Mouse (Mus musculus) intestine, embryonic 15.5 days (tissue): ENCODE measurements around the gene Cfap57. TPM values are rescaled to one million over a fixed set of nuclear protein-coding genes. Genes with fewer than 3 reads are reported as not detected.

ENCODE experiments used
- ATAC-seq: fragments of 200-750 bp; cut with Nextera tagmentation; 2 replicates; pipeline ENCODE4 v1.8.0; 2017; ENCODE audit warnings: moderate TSS enrichment, moderate library complexity
- H3K27ac ChIP-seq: fragments of 300-500 bp; sonication (generic); 2 replicates; pipeline ENCODE4 v1.5.1; 2015; ENCODE audit warnings: mild to moderate bottlenecking, inconsistent platforms
- H3K27me3 ChIP-seq: fragments of 300-500 bp; sonication (generic); replicated peaks from 2 replicates; pipeline ENCODE4 v1.6.1; 2015; ENCODE audit warnings: inconsistent platforms
- H3K36me3 ChIP-seq: fragments of 300-500 bp; sonication (generic); 2 replicates; pipeline ENCODE4 v1.6.1; 2015; ENCODE audit warnings: inconsistent platforms
- H3K4me1 ChIP-seq: fragments of 300-500 bp; sonication (generic); replicated peaks from 2 replicates; pipeline ENCODE4 v1.6.1; 2015; ENCODE audit warnings: inconsistent platforms
- H3K4me2 ChIP-seq: fragments of 300-500 bp; sonication (generic); replicated peaks from 2 replicates; pipeline ENCODE4 v1.6.1; 2015; ENCODE audit warnings: mild to moderate bottlenecking, inconsistent platforms
- H3K4me3 ChIP-seq: fragments of 300-500 bp; sonication (generic); replicated peaks from 2 replicates; pipeline ENCODE4 v1.5.1; 2015; ENCODE audit warnings: inconsistent platforms
- H3K9ac ChIP-seq: fragments of 300-500 bp; sonication (generic); 2 replicates; pipeline ENCODE4 v1.6.1; 2015; ENCODE audit warnings: inconsistent platforms
- H3K9me3 ChIP-seq: fragments of 300-500 bp; sonication (generic); 2 replicates; pipeline ENCODE4 v1.6.1; 2016; ENCODE audit warnings: inconsistent platforms
- WGBS: fragments of 180-500 bp; shearing (Covaris S2); methylation state at CpG from one replicate; pipeline ENCODE4 v1.1.7; 2015; 5-methylcytosine and 5-hydroxymethylcytosine counted together
- polyA plus RNA-seq: library from polyadenylated mRNA; unstranded; fragments of >200 nt; fragmentation: Nextera tagmentation; extraction: Ambion mirVana; gene quantifications from 2 replicates; pipeline ENCODE4 v1.2.1, GENCODE M21; 2015

Gene Cfap57
- polyA plus RNA-seq, 1 experiment from 2014 or later: 0.55 TPM

DNA sequence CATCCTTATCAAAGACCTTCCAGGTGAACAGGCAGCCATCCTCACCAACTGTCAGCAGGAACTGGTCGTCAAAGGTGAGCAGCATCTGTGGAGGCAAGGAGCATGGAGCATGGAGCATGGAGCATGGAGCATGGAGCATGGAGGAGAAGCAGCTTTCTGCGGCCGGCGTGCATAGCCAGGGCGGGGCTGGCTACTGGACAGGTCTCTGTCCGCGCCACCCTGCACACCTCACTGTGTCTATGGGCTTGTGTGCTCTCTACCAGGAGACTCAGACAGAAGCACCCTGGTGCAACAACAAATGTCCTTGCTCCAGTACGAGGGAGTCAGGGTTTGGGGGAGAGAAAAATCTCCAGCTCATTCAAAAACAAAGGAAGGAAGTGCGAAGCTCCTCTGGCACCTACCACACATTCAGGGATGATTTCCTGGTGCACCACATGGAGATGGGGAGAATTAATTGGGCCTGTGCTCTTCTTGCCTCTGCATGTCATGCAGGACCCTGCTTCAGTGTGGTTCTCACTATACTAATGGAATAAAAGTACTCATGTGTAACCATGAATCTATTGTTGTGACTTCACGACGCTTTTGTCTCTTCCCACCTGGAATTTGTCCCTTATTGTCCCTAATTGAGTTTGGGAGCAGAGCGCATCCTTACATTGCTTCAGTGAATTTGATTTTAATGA lies 31.4 kb downstream of the Cfap57 start:
- WGBS: 71% methylated on average over 12 of the region's 12 CpGs

DNA sequence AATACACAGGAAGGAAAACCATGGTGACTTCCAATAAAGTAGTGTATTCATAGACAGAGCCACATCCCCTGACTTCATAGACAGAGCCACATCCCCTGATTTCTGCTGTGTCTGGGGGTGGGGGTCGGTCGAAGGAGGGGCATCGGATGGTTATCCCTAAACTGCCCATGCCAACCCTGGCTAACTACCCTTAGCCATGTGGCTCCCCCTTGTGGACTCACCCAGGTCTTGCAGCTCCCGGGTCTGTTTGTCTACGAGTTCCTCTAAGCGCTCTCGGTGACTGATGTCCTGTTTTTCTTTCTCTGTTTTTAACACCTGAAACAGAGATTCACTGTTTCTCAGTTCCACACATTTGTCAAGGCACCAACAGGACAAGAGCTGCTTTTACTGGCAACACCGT lies 37.9 kb downstream of the Cfap57 start:
- Histone ChIP-seq H3K4me3 (no peak overlapping the region), H3K27ac (no peak overlapping the region), H3K36me3 (no peaks in the 10 kb centered on the region), H3K4me2 (no peak overlapping the region), H3K9ac (no peak overlapping the region), H3K4me1 (no peaks in the 10 kb centered on the region), H3K27me3 (peaks cover 3% of the 10 kb centered on the region; the same call in 1 of the 2 replicates), H3K9me3 (no peaks in the 10 kb centered on the region)
- 92% methylated on average over 8 of the region's 8 CpGs for WGBS
- ATAC-seq: no peak

More for the DNA sequence above, 31.4 kb downstream of the Cfap57 start:
- Histone ChIP-seq H3K27me3 (no peaks in the 10 kb centered on the region), H3K9ac (no peak overlapping the region), H3K4me2 (no peak overlapping the region), H3K9me3 (no peaks in the 10 kb centered on the region), H3K27ac (no peak overlapping the region), H3K4me1 (no peaks in the 10 kb centered on the region), H3K36me3 (no peaks in the 10 kb centered on the region), H3K4me3 (no peak overlapping the region)
- no peak for ATAC-seq

DNA sequence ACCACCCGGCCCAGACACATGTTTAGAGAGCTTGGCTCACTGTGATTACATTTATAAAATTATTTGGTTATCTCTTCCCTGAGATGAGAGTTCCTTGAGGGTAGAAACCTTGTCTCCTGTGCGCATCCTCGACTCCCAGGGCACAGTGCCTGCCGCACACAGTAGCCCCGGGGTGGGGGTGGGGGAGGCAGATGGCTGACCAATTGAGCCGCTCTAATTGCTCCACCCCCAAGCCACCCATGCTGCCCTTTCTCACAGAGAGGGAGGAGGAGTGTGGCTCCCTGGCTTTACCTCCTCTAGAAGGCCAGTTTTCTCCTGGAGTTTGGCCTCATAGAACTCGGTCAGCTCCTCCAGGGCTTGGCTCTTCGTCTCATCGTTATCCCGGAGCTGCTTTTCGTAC lies 39.1 kb downstream of the Cfap57 start:
- H3K27me3 ChIP-seq: peaks cover 10% of the 10 kb centered on the region; the same call in 1 of the 2 replicates
- no peak overlapping the region for H3K9ac ChIP-seq
- no peak overlapping the region for H3K27ac ChIP-seq
- no peak for ATAC-seq
- no peak overlapping the region for H3K4me2 ChIP-seq
- 37% methylated on average over 11 of the region's 11 CpGs for WGBS
- H3K36me3 ChIP-seq: no peaks in the 10 kb centered on the region
- H3K4me3 ChIP-seq: no peak overlapping the region
- no peaks in the 10 kb centered on the region for H3K4me1 ChIP-seq
- no peaks in the 10 kb centered on the region for H3K9me3 ChIP-seq

DNA sequence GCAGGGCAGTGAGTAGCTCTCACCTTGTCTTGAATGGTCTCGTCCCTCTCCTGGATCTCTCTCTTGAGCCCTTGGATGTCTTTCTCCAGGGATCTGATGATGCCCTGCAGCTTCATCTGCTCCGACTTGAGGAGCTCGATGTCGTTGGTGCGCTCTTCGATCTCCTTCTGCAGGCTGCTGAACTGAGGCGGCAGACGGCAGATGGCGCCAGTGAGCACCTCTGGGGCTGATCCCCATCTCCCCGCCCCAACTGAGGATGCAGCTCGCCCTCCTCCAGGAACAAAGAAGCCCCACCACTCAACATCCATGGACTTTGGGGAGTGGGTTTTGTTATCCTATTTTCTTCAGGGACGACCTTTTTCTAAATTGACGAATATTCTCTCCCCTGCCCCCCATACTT lies 41.3 kb downstream of the Cfap57 start:
- H3K9me3 ChIP-seq: no peaks in the 10 kb centered on the region
- WGBS: 51% methylated on average over 13 of the region's 13 CpGs
- H3K9ac ChIP-seq: no peak overlapping the region
- ATAC-seq: no peak
- no peak overlapping the region for H3K4me3 ChIP-seq
- H3K27ac ChIP-seq: no peak overlapping the region
- H3K27me3 ChIP-seq: peaks cover 11% of the 10 kb centered on the region; the same call in 1 of the 2 replicates
- no peak overlapping the region for H3K4me2 ChIP-seq
- no peaks in the 10 kb centered on the region for H3K4me1 ChIP-seq
- no peaks in the 10 kb centered on the region for H3K36me3 ChIP-seq

DNA sequence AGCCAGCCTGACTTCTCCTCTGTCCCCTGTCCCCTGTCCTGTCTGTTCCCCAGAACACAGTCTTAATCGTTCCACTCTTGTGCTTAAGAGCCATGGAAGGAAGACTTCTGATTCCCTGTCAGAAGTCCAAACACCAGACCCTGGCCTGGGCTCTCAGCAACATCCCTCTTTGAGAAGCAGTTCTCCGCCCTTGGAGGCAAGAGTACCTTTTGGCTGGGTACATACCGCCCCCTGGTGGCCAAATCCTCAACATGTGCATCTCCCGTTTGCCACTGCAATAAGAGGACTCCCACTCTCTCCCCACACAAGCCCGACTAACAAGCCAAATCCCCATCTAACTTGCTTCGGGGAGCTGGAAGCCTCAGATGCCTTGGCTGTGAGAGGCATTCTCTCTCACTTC lies 44.5 kb downstream of the Cfap57 start:
- Histone ChIP-seq H3K9me3 (no peaks in the 10 kb centered on the region), H3K27me3 (peaks cover 11% of the 10 kb centered on the region; the same call in 1 of the 2 replicates), H3K4me2 (no peak overlapping the region), H3K4me3 (no peak overlapping the region), H3K36me3 (no peaks in the 10 kb centered on the region), H3K9ac (no peak overlapping the region), H3K4me1 (0 out of 2 replicates have a peak, but pooled peaks cover 2% of the 10 kb centered on the region), H3K27ac (no peak overlapping the region)
- ATAC-seq: peak; percentile 63; the same call in 1 of the 2 replicates
- 5% methylated on average over 6 of the region's 6 CpGs for WGBS

DNA sequence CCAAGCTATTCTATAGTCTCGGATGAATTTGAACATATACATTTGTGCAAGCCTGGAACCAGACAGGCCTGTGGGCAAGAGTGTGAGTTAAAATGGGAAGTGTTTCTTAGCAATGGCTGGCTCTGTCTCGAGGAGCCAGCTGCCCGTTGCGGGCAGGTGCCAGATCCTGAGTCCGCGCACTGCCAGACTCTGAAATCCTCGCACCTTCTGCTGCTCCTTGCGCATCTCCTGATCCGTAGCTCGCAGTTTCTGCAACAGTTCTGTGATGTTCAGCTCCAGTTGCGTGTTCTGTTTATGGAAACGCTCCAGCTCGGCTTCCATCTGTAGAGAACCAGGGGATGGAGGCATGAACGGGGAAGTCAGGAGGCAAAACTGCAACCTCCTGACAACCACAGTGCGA lies 49.1 kb downstream of the Cfap57 start:
- Histone ChIP-seq H3K27ac (no peak overlapping the region), H3K27me3 (no peaks in the 10 kb centered on the region), H3K4me3 (no peak overlapping the region), H3K9me3 (no peaks in the 10 kb centered on the region), H3K9ac (no peak overlapping the region), H3K4me1 (0 out of 2 replicates have a peak, but pooled peaks cover 2% of the 10 kb centered on the region), H3K4me2 (no peak overlapping the region), H3K36me3 (no peaks in the 10 kb centered on the region)
- 73% methylated on average over 15 of the region's 15 CpGs for WGBS
- ATAC-seq: no peak

DNA sequence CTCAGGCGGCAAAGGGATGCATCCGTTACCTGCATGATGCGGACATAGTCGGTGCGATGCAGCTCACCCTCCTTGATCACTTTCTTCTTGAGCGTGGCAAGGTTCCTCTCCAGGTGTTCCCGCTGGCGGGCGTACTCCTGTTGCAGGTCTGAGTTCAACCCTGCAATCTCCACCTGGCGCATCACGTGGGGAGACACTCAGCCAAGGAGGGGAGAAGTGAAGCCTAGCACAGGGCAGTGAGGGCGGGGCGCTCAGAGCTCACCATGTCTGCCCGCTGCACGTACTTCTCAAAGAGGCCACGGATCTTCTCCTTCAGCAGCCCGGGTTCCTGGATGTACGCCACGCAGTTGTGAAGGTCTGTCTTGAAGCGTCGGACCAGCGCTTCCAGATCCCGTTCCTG lies 51.3 kb downstream of the Cfap57 start:
- no peaks in the 10 kb centered on the region for H3K27me3 ChIP-seq
- H3K9me3 ChIP-seq: no peaks in the 10 kb centered on the region
- H3K4me3 ChIP-seq: no peak overlapping the region
- 0 out of 2 replicates have a peak, but pooled peaks cover 2% of the 10 kb centered on the region for H3K4me1 ChIP-seq
- H3K36me3 ChIP-seq: no peaks in the 10 kb centered on the region
- peak; percentile 66 for ATAC-seq
- H3K9ac ChIP-seq: no peak overlapping the region
- peak overlapping the region; percentile 19; the same call in 1 of the 2 replicates for H3K4me2 ChIP-seq
- no peak overlapping the region for H3K27ac ChIP-seq
- WGBS: 72% methylated on average over 23 of the region's 23 CpGs

DNA sequence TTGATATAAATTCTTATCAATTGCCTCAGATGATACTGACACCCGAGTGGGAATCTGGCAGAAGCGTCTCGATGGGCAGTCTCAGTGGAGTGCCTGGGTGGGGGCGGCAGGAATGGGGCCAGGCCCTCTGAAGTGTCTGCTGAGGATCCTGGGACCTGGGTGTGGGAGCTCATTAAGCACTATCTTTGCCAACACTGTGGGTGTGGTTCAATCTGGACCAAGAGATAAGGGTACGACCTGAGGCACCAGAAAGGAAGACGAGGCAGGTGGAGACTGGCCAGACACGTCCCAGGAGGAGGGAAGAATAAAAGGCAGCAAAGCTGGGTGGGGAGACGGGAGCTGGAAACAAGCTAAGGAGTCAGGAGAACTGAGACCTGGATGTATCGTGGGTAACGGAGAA lies 51.9 kb downstream of the Cfap57 start:
- Histone ChIP-seq H3K4me2 (peak overlapping the region; percentile 19; the same call in 1 of the 2 replicates), H3K4me1 (no peaks in the 10 kb centered on the region), H3K36me3 (no peaks in the 10 kb centered on the region), H3K9ac (no peak overlapping the region), H3K27ac (no peak overlapping the region), H3K27me3 (no peaks in the 10 kb centered on the region), H3K4me3 (no peak overlapping the region), H3K9me3 (no peaks in the 10 kb centered on the region)
- 38% methylated on average over 10 of the region's 10 CpGs for WGBS
- peak; percentile 71 for ATAC-seq

DNA sequence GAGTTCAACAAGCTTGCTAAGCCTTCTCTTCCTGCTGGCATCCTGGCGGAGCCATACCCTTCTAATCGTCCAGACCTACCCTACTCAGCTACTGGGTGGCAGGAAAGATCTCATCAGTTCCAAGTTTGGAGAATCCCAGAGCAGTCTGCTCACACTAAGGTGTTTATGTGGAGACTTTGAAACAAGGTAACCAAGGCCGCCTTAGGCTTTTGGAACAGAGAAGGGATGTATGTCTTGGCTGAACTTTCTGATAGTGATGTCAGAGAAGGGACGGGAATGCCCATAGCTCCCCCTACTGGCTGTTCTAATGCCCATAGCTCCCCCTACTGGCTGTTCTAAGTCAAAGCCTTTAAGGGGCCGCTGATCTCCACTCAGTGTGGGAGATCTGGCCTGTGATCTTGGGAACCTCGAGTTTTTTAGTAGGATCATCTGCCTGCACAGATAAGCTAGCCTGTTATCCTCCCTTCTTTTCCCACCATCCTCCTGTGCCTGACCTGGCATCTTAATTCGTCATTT lies 54.4 kb downstream of the Cfap57 start:
- H3K4me2 ChIP-seq: no peak overlapping the region
- no peak overlapping the region for H3K9ac ChIP-seq
- H3K27ac ChIP-seq: no peak overlapping the region
- peak; percentile 24; the same call in 1 of the 2 replicates for ATAC-seq
- no peaks in the 10 kb centered on the region for H3K27me3 ChIP-seq
- H3K9me3 ChIP-seq: no peaks in the 10 kb centered on the region
- WGBS: 33% methylated on average over 7 of the region's 7 CpGs
- no peak overlapping the region for H3K4me3 ChIP-seq
- H3K36me3 ChIP-seq: no peaks in the 10 kb centered on the region
- H3K4me1 ChIP-seq: no peaks in the 10 kb centered on the region

DNA sequence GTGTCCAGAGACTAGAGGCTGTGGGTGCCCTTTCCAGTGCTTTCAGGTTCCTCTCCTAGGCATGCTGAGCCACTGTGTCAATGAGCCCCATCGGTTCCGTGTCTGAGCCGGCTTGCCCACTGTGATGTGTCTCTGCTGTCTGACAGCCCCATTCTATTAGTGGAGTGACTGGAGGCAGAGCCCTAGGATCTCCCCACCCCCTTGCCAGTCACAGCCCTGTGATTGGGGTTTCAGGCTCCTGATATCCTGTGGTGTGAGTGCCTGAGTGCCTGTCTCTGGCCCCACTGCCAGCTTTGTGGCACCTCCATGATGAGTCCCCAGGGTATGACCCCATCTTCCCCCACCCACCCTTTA lies 55.7 kb downstream of the Cfap57 start:
- Histone ChIP-seq H3K9ac (no peak overlapping the region), H3K9me3 (no peaks in the 10 kb centered on the region), H3K36me3 (no peaks in the 10 kb centered on the region), H3K4me2 (no peak overlapping the region), H3K27me3 (no peaks in the 10 kb centered on the region), H3K4me1 (no peaks in the 10 kb centered on the region), H3K27ac (no peak overlapping the region), H3K4me3 (no peak overlapping the region)
- no peak for ATAC-seq
- WGBS: 65% methylated on average over 3 of the region's 3 CpGs

DNA sequence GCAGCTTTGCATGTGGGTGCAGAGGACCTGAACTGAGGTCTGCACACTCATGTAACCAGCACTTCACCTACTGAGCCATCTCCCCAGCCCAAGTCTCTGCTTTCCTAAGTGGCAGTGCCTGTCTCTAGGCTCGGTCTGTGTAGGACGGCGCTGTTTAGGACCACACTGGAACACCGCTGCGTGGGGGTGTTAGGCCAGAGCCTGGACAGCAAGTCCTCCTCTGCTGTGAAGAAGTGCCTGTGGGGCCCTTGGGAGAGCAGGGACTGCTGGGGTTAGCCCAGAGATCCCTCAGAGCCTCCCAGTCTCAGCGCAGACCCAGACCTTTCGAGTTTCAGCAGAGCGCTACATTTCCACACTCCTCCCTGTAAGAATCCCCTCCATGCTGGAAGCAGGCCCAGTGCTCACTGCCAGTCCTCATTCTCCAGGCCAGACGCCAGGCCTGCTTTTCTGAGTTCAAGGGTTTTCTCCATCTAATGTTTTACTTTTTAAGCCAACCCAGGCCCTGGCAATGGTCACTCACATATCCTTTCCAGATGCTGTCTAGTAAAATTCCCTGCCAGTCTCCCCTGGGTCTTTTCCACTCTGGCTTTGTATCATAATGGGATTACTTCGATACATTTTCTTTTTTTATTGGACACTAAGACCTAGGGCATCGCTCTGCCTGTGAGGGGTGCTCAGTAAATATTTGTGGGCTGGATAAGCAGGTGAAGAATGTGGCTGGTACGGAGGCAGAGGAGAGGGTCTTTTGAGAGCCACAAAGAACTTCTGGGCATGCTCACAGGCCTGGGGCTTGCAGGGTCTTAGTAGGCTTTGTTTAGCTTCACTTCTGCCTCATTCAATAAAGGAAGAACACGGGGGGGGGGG lies 56.3 kb downstream of the Cfap57 start:
- Histone ChIP-seq H3K9me3 (no peaks in the 10 kb centered on the region), H3K4me2 (no peak overlapping the region), H3K4me3 (no peak overlapping the region), H3K36me3 (no peaks in the 10 kb centered on the region), H3K9ac (no peak overlapping the region), H3K27me3 (no peaks in the 10 kb centered on the region), H3K4me1 (no peaks in the 10 kb centered on the region), H3K27ac (0 out of 2 replicates have a peak overlapping the region, but pooled peaks have one; percentile 19)
- ATAC-seq: 0 out of 2 replicates have a peak, but pooled peaks have one; percentile 33
- 74% methylated on average over 13 of the region's 13 CpGs for WGBS

DNA sequence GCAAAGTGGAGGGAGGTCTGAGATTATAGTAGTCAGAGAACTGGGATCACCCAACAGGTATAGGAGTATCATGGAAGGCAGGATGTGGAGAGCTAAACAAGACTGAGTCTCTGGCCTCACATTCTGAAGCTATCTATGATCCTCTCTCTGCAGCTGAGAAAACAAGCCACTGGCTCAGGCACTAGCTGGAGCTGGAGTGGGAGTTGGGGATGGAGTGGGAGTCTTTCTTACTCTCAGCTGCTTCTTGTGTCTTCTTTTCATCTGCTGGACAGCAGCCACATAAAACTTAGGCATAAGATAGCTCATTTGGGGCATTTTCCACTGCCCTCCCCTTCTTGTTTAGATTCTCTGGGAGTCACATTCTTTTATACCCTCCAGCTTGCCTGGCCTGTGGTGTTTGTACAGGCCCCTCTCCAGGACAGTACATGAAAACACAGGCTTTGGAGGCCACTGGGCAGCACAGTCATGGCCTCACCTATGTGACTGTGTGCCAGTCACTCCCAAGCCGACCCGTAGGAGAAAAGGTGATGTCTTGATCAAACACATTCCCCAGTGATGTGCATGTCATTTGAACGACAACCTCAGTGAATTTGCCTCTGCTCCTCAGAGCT lies 67.4 kb downstream of the Cfap57 start:
- H3K9me3 ChIP-seq: no peaks in the 10 kb centered on the region
- no peak for ATAC-seq
- no peaks in the 10 kb centered on the region for H3K27me3 ChIP-seq
- 74% methylated on average over 3 of the region's 3 CpGs for WGBS
- H3K36me3 ChIP-seq: no peaks in the 10 kb centered on the region
- H3K4me2 ChIP-seq: no peak overlapping the region
- H3K4me3 ChIP-seq: no peak overlapping the region
- H3K27ac ChIP-seq: no peak overlapping the region
- no peak overlapping the region for H3K9ac ChIP-seq
- H3K4me1 ChIP-seq: no peaks in the 10 kb centered on the region
